ENCODE assay signal across 8 mouse cellular contexts in genomic region chr3:41555491-41556381, GRCm38 (mm10). TPM values are rescaled to one million over a fixed set of nuclear protein-coding genes. Genes with fewer than 3 reads are reported as not detected.
DNase-seq lines count a peak whose midpoint lies in the region; ATAC-seq and TF ChIP-seq lines count a peak whose summit lies in the region.

Jade1 (plus strand) TSS chr3:41555731.

- no peaks in the 10 kb centered on the region; the same call in 1 of the 2 replicates for H3K4me1 ChIP-seq in bone marrow, adult 2 months (ENCODE audit: control insufficient read depth, insufficient read depth, low read length)
- H3K4me1 ChIP-seq in neural tube, embryonic 13.5 days (replicated peaks) = no peaks in the 10 kb centered on the region

- H3K4me3 ChIP-seq in bone marrow, adult 2 months (replicated peaks; ENCODE audit: control insufficient read depth, low read depth, low read length) = no peak within 1 kb of the TSS
- H3K4me3 ChIP-seq in neural tube, embryonic 13.5 days = no peak within 1 kb of the TSS

- no peak for TF ChIP-seq CTCF in bone marrow, adult 2 months (IDR thresholded peaks at IDR 0.05; ENCODE audit: control insufficient read depth, insufficient read depth, low read length)

- 0 out of 2 replicates have a peak, but pooled peaks cover 4% of the 10 kb centered on the region for H3K9me3 ChIP-seq in neural tube, embryonic 13.5 days

- no peak within 1 kb of the TSS for H3K9ac ChIP-seq in neural tube, embryonic 13.5 days

- H3K36me3 ChIP-seq in neural tube, embryonic 13.5 days = no peaks in the 10 kb centered on the region

- no peak within 1 kb of the TSS for H3K4me2 ChIP-seq in neural tube, embryonic 13.5 days

- no peak within 1 kb of the TSS for H3K27ac ChIP-seq in bone marrow, adult 2 months (ENCODE audit: control insufficient read depth, insufficient read depth, low read depth, low read length, poor library complexity)
- no peak within 1 kb of the TSS for H3K27ac ChIP-seq in neural tube, embryonic 13.5 days (replicated peaks)

- no peaks in the 10 kb centered on the region for H3K27me3 ChIP-seq in neural tube, embryonic 13.5 days

- TF ChIP-seq POLR2A in bone marrow, adult 2 months (IDR thresholded peaks at IDR 0.05; ENCODE audit: borderline replicate concordance, control insufficient read depth, low read depth, low read length) = no peak

- DNase-seq in left cerebral cortex, adult 18-20 months (ENCODE audit: low spot score in 2 of 2) = no peak
- no peak for DNase-seq in left cerebral cortex, adult 11 months (ENCODE audit: low spot score)
- DNase-seq in gonadal fat pad, adult 2 months (ENCODE audit: low read depth) = no peak
- no peak for DNase-seq in layer of hippocampus, postnatal 10 days (ENCODE audit: low spot score in 2 of 2)
- no peak for DNase-seq in frontal cortex, postnatal 10 days (ENCODE audit: low spot score in 2 of 2)
- DNase-seq in urinary bladder, adult 18-20 months (ENCODE audit: low spot score in 2 of 2) = no peak

- ATAC-seq in neural tube, embryonic 13.5 days (ENCODE audit: low read depth) = no peak

- 92% methylated on average over 36 of the region's 36 CpGs for WGBS in bone marrow, adult 2 months
- 93% methylated on average over 36 of the region's 36 CpGs for WGBS in neural tube, embryonic 13.5 days

RNA-seq across cellular contexts. Expression of gene Jade1, which starts in this region (rescaled TPM):
- 10 to 100 TPM; 45.8 to 48.6 TPM for total RNA-seq in left cerebral cortex, adult 18-20 months (2021)
- polyA plus RNA-seq in bone marrow, adult 2 months (2011; ENCODE audit: insufficient read depth, insufficient read length, low replicate concordance, missing spikeins) = 4.7 and 13.1 TPM in 2 replicates
- 24.3 and 25.4 TPM in 2 replicates for polyA plus RNA-seq in gonadal fat pad, adult 2 months (2012; rRNA removed)
- 10 to 100 TPM; 18.6 to 23.0 TPM for total RNA-seq in layer of hippocampus, postnatal 10 days (2021)
- 10.4 and 13.4 TPM in 2 replicates for polyA plus RNA-seq in neural tube, embryonic 13.5 days (2015; fragmentation: Nextera tagmentation; extraction: Ambion mirVana)
